Mouse (Mus musculus): ENCODE data around the gene Sec31b. TPM values are rescaled to one million over a fixed set of nuclear protein-coding genes. Genes with fewer than 3 reads are reported as not detected.

Sec31b gene
- polyA plus RNA-seq, 1 experiment = 1.1 TPM

DNA sequence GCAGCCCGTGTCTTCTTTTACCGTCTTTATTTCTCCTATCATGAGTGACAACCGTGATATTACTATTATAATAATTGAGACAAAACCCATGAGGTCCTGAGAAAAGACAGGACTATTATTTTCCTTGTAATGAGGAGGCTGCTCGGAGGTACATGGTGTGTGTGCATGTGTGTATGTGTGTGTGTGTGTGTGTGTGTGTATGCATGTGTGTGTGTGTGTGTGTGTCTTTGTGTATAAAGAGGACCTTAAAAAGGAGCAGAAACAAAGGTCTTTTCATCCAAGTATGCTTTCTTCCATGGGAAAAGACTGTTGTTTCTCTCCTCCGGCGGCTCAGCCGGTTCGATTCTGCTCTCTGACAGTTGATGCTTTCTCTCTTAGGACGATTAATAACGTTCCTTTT, 48.7 kb downstream of the Sec31b start:
- TF ChIP-seq POLR2A (IDR thresholded peaks at IDR 0.05; ENCODE audit: low read depth, low read length) (no peak), CTCF (IDR thresholded peaks at IDR 0.05; ENCODE audit: borderline replicate concordance, insufficient read depth, low read length) (no peak)
- H3K27ac ChIP-seq (ENCODE audit: insufficient read depth, low read length) = no peak overlapping the region
- H3K4me3 ChIP-seq (ENCODE audit: insufficient read depth, low read length) = no peak overlapping the region
- H3K4me1 ChIP-seq (ENCODE audit: control insufficient read depth, insufficient read depth, low read length) = no peaks in the 10 kb centered on the region

- no peak for TF ChIP-seq POLR2A (IDR thresholded peaks at IDR 0.05; ENCODE audit: low read depth, low read length)
- no peak for TF ChIP-seq CTCF (IDR thresholded peaks at IDR 0.05; ENCODE audit: borderline replicate concordance, insufficient read depth, low read length)
- Histone ChIP-seq H3K4me3 (ENCODE audit: insufficient read depth, low read length) (no peak overlapping the region), H3K4me1 (ENCODE audit: control insufficient read depth, insufficient read depth, low read length) (no peaks in the 10 kb centered on the region), H3K27ac (ENCODE audit: insufficient read depth, low read length) (no peak overlapping the region)
Observed at GRCm38 (mm10) chr19:44496511-44496910, 49.2 kb downstream of the Sec31b start.

GRCm38 (mm10) chr19:44493128-44493527, 52.5 kb downstream of the Sec31b start, which contains the start of gene Wnt8b:
TSS of gene Wnt8b (plus strand) at chr19:44493472.
- Histone ChIP-seq H3K4me3 (ENCODE audit: insufficient read depth, low read length) (no peak within 1 kb of the TSS), H3K4me1 (ENCODE audit: control insufficient read depth, insufficient read depth, low read length) (no peaks in the 10 kb centered on the region), H3K27ac (ENCODE audit: insufficient read depth, low read length) (no peak within 1 kb of the TSS)
- no peak for TF ChIP-seq CTCF (IDR thresholded peaks at IDR 0.05; ENCODE audit: borderline replicate concordance, insufficient read depth, low read length)
- no peak for TF ChIP-seq POLR2A (IDR thresholded peaks at IDR 0.05; ENCODE audit: low read depth, low read length)

DNA sequence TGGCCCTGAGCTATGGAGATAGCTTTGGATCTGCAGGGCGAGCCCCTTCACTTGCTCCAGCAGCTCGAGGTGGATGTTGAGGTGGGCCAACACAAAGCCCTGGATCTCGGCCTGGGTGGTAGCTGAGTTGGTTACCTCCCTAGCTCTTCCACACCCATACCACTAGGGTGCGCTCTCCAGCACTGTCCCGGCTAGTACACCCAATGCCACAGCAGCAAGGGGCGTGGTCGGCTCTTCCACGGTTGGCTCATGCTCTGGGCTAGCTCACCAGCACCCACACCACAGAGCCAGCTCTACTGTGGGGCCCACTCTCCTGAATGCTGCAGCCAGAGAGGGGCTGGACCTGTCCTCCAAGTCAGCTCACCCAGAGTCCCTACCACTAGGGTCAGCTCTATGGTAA, 58.4 kb downstream of the Sec31b start:
- peak; percentile 82 for TF ChIP-seq CTCF (IDR thresholded peaks at IDR 0.05; ENCODE audit: borderline replicate concordance, insufficient read depth, low read length)
- TF ChIP-seq POLR2A (IDR thresholded peaks at IDR 0.05; ENCODE audit: low read depth, low read length) = no peak
- Histone ChIP-seq H3K4me1 (ENCODE audit: control insufficient read depth, insufficient read depth, low read length) (no peaks in the 10 kb centered on the region), H3K4me3 (ENCODE audit: insufficient read depth, low read length) (no peak overlapping the region), H3K27ac (ENCODE audit: insufficient read depth, low read length) (no peak overlapping the region)

DNA sequence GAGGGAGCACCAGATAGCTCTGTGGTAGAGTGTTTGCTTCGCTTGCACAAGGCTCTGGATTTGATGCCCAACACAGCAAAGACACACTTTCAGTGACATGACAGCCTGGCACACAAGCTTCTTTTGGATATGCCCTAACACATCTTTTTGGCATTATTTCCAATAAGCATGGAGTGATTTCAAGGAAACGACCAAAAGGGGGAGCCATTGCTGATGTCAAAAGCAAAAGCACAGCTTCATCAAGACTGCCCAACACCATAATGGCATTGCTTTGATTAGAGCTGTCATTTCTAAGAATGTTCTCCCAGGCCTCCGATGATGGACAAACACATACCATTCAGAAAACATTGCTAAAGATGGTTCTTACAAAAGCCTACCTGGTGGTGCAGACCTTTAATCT, 69.1 kb downstream of the Sec31b start:
- no peak overlapping the region for H3K27ac ChIP-seq (ENCODE audit: insufficient read depth, low read length)
- H3K4me1 ChIP-seq (ENCODE audit: control insufficient read depth, insufficient read depth, low read length) = no peaks in the 10 kb centered on the region
- H3K4me3 ChIP-seq (ENCODE audit: insufficient read depth, low read length) = no peak overlapping the region
- no peak for TF ChIP-seq CTCF (IDR thresholded peaks at IDR 0.05; ENCODE audit: borderline replicate concordance, insufficient read depth, low read length)
- TF ChIP-seq POLR2A (IDR thresholded peaks at IDR 0.05; ENCODE audit: low read depth, low read length) = no peak

GRCm38 (mm10) chr19:44475268-44475667, 70.4 kb downstream of the Sec31b start:
- Histone ChIP-seq H3K4me1 (ENCODE audit: control insufficient read depth, insufficient read depth, low read length) (no peaks in the 10 kb centered on the region), H3K4me3 (ENCODE audit: insufficient read depth, low read length) (no peak overlapping the region), H3K27ac (ENCODE audit: insufficient read depth, low read length) (no peak overlapping the region)
- no peak for TF ChIP-seq CTCF (IDR thresholded peaks at IDR 0.05; ENCODE audit: borderline replicate concordance, insufficient read depth, low read length)

- Histone ChIP-seq H3K4me3 (ENCODE audit: insufficient read depth, low read length) (no peak overlapping the region), H3K27ac (ENCODE audit: insufficient read depth, low read length) (no peak overlapping the region), H3K4me1 (ENCODE audit: control insufficient read depth, insufficient read depth, low read length) (no peaks in the 10 kb centered on the region)
- TF ChIP-seq CTCF (IDR thresholded peaks at IDR 0.05; ENCODE audit: borderline replicate concordance, insufficient read depth, low read length) (peak; percentile 98), POLR2A (IDR thresholded peaks at IDR 0.05; ENCODE audit: low read depth, low read length) (no peak)
Observed at GRCm38 (mm10) chr19:44474158-44474557, 71.5 kb downstream of the Sec31b start.

Other genes with a start within 250 kb of the Sec31b start
- 0.35 and 0.72 TPM in 2 replicates for gene Scd4, start 212.8 kb downstream of the Sec31b start, polyA plus RNA-seq (2011; ENCODE audit: insufficient read length, low read depth, missing spikeins)
- gene Scd1, start 138.0 kb downstream of the Sec31b start, polyA plus RNA-seq (2011; ENCODE audit: insufficient read length, low read depth, missing spikeins) = 80.0 and 94.1 TPM in 2 replicates
- gene Wnt8b, start 52.4 kb downstream of the Sec31b start, polyA plus RNA-seq (2011; ENCODE audit: insufficient read length, low read depth, missing spikeins) = not detected in 2 replicates
- not detected in 2 replicates for gene Gm20538, start 7.0 kb upstream of the Sec31b start, polyA plus RNA-seq (2011; ENCODE audit: insufficient read length, low read depth, missing spikeins)
- gene Ndufb8, start 9.6 kb upstream of the Sec31b start, polyA plus RNA-seq (2011; ENCODE audit: insufficient read length, low read depth, missing spikeins) = 118 and 135 TPM in 2 replicates
- gene Hif1an, start 17.0 kb upstream of the Sec31b start, polyA plus RNA-seq (2011; ENCODE audit: insufficient read length, low read depth, missing spikeins) = 19.7 and 20.7 TPM in 2 replicates
- not detected in 2 replicates for gene Pax2, start 210.2 kb upstream of the Sec31b start, polyA plus RNA-seq (2011; ENCODE audit: insufficient read length, low read depth, missing spikeins)

Data from embryonic fibroblast, embryonic 13.5 days (primary cell).